Mouse (Mus musculus) bone marrow macrophage, adult 2 months (primary cell): ENCODE measurements around the gene Trim62.

Source experiments
- CTCF ChIP-seq: IDR thresholded peaks from 2 replicates; pipeline ENCODE4 v1.5.1; 2012; ENCODE audit warnings: low read depth, mild to moderate bottlenecking, low read length, moderate library complexity
- POLR2A ChIP-seq: IDR thresholded peaks from 2 replicates; pipeline ENCODE4 v1.6.1; 2012; ENCODE audit warnings: mild to moderate bottlenecking, low read depth, low read length, borderline replicate concordance

- no peak for TF ChIP-seq POLR2A
- no peak for TF ChIP-seq CTCF
These were observed 19.0 kb downstream of the Trim62 start for GRCm38 (mm10) chr4:128902390-128902789.
